Mouse (Mus musculus): ENCODE data around the gene Poc5.

DNA sequence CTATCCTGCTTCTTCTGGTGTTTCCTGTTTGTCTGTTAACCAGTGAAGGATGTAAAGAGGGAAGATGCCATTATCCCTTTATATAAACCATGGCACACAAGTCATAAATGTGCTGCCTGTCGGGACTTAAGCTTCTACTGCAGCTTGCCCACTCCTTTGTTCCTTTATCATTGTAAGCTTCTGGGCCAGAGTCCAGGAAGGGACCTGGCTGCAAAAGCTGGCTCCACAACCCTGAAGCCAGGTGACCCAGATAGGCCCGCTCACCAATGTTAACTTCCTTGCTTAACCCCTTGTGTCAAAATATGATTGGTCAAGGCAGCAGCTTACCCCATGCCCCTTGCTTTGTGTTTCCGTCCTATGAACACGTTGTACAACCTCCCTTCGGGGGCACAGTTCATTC, 40.4 kb downstream of the Poc5 start:
- TF ChIP-seq CTCF (IDR thresholded peaks at IDR 0.05) (no peak), EP300 (IDR thresholded peaks at IDR 0.05) (no peak)
